Mouse (Mus musculus): ENCODE data around the gene Cux1.

DNA sequence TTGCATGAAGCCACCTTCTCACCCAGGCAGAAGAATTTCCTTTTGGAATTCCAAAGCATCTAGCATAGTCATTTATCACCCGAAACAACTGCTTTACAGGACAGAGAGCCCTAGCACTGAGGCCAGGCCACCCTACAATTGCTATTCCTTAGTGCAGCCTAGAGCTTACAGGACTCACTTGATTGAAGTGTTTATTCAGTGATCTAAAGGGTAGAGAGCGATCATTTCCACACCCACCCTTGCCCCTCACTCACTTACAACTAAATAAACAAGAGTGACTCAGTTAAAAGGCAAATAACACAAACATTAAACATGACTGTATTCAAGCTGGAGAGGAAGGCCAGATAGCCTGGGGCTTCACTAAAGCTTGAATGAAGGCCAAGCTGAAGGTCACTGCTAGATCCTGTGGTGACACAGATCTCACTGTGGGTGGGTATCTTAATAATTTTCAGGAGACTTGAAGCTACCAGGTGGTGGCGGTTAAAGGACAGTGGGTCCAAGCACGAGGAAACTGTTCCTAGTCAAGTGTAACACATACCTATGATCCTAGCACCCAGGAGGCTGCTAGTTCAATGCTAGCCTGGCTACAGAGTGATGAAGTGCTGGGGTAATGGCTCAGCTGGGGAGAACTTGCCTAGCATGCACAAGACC is 140.0 kb downstream of the Cux1 start:
- TF ChIP-seq POLR2A (IDR thresholded peaks at IDR 0.05; ENCODE audit: borderline replicate concordance, low read depth, low read length), result no peak
- TF ChIP-seq CTCF (IDR thresholded peaks at IDR 0.05; ENCODE audit: low read depth, low read length), result no peak
